Mouse (Mus musculus): ENCODE results near the gene Plekhg4. TPM values are rescaled to one million over a fixed set of nuclear protein-coding genes. Genes with fewer than 3 reads are reported as not detected.

The Plekhg4 gene
- total and polyA plus RNA-seq, 3 experiments = 0.44 to 1.1 (median 0.54) TPM

DNA sequence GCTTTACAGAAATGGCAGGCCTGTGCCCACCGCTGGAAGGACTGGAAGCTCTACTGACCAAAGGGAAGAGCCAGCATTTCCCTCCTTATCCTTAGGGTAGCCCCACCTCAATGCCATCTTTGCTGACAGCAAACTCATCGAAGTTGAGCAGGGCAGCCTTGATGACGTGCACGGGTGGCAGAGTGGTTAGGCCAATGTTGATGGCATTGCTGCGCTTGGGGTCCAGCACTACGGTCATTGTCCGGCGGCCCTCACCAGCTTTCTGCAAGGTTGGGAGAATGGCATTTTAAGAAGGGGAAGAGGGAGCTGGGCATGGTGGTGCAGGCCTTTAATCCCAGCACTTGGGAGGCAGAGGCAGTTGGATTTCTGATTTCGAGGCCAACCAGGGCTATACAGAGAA, 41.1 kb upstream of the Plekhg4 start:
- no peak overlapping the region for H3K9ac ChIP-seq (ENCODE audit: insufficient read depth, low read depth)
- H3K9me3 ChIP-seq (replicated peaks; ENCODE audit: low read length) = no peaks in the 10 kb centered on the region
- dilution Hi-C loops (cut with MboI; ENCODE audit: extremely low pct_ligation_motif_present, extremely low pct_unique_long_range_greater_than_20kb, low sequenced_read_pairs) (no loop called here), in situ Hi-C loops (cut with MboI; ENCODE audit: low pct_ligation_motif_present, low pct_unique_long_range_greater_than_20kb, low sequenced_read_pairs) (no loop called here)
- H3K27ac ChIP-seq (ENCODE audit: insufficient read depth, low read depth) = no peak overlapping the region
- no peaks in the 10 kb centered on the region for H3K27me3 ChIP-seq (replicated peaks)
- no peak overlapping the region for H3K4me2 ChIP-seq (ENCODE audit: insufficient read depth, low read depth, poor library complexity, severe bottlenecking)
- peaks cover 67 to 89% of the 10 kb centered on the region in 2 experiments for H3K36me3 ChIP-seq (replicated peaks in 1 of 2; ENCODE audit: control insufficient read depth in 1 of 2, insufficient read depth in 1 of 2, low read length in 1 of 2)
- H3K79me2 ChIP-seq (replicated peaks; ENCODE audit: control insufficient read depth, extremely low read depth, insufficient read depth, poor library complexity, severe bottlenecking) = peaks cover 7% of the 10 kb centered on the region
- no peak overlapping the region for H3K4me3 ChIP-seq (replicated peaks in 1 of 3; ENCODE audit: low read depth in 2 of 3, low read length in 2 of 3, poor library complexity in 1 of 3)
- no peak for DNase-seq (ENCODE audit: extremely low read depth)
- TF ChIP-seq USF2 (conservative IDR thresholded peaks at IDR 0.05; ENCODE audit: low read depth, low read length) (no peak), ZNF384 (IDR thresholded peaks at IDR 0.05; ENCODE audit: low read depth, low read length) (no peak), RAD21 (IDR thresholded peaks at IDR 0.05; ENCODE audit: low read depth, low read length) (no peak), MYC (IDR thresholded peaks at IDR 0.05; ENCODE audit: low read depth, low read length) (no peak), USF1 (IDR thresholded peaks at IDR 0.05; ENCODE audit: low read depth, low read length) (no peak), NELFE (IDR thresholded peaks at IDR 0.05; ENCODE audit: low read depth, low read length) (no peak), UBTF (IDR thresholded peaks at IDR 0.05; ENCODE audit: low read depth, low read length) (no peak), ZMIZ1 (IDR thresholded peaks at IDR 0.05; ENCODE audit: low read depth, low read length) (no peak), HCFC1 (IDR thresholded peaks at IDR 0.05; ENCODE audit: low read depth, low read length) (no peak)
- H3K4me1 ChIP-seq (ENCODE audit: control insufficient read depth in 1 of 2, insufficient read depth in 2 of 2) = peaks cover 3 to 9% of the 10 kb centered on the region in 2 experiments

DNA sequence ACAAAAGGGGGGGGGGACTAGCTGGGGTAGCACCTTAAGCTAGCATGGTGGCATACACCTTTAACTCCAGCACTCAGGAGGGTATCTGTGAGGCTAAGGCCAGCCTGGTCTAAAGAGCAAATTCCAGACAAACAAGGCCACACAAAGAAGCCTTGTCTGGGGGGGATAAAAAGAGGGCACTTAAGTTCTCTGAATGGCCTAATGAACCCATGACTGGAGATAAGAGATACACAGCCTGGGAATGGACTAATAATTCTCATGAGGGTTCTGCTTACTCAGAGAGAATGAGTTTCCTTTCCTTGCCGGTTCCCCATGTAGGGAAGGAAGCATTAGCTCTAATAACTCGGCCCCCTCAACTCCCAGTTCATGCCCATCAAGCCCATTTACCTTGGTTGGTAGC, 40.6 kb upstream of the Plekhg4 start:
- TF ChIP-seq ZKSCAN1 (IDR thresholded peaks at IDR 0.05; ENCODE audit: borderline replicate concordance, low read depth, low read length) (no peak), HCFC1 (IDR thresholded peaks at IDR 0.05; ENCODE audit: low read depth, low read length) (no peak), MAZ (IDR thresholded peaks at IDR 0.05; ENCODE audit: low read depth, low read length) (no peak), ELF1 (IDR thresholded peaks at IDR 0.05; ENCODE audit: low read depth, low read length) (no peak), USF1 (IDR thresholded peaks at IDR 0.05; ENCODE audit: low read depth, low read length) (no peak), ZMIZ1 (IDR thresholded peaks at IDR 0.05; ENCODE audit: low read depth, low read length) (no peak), NELFE (IDR thresholded peaks at IDR 0.05; ENCODE audit: low read depth, low read length) (no peak), UBTF (IDR thresholded peaks at IDR 0.05; ENCODE audit: low read depth, low read length) (no peak), PAX5 (IDR thresholded peaks at IDR 0.05; ENCODE audit: low read length) (no peak), KAT2A (IDR thresholded peaks at IDR 0.05; ENCODE audit: insufficient replicate concordance, low read length) (no peak)
- Histone ChIP-seq H3K27me3 (replicated peaks) (no peaks in the 10 kb centered on the region), H3K4me2 (ENCODE audit: insufficient read depth, low read depth, poor library complexity, severe bottlenecking) (no peak overlapping the region), H3K27ac (ENCODE audit: insufficient read depth, low read depth) (no peak overlapping the region), H3K9ac (ENCODE audit: insufficient read depth, low read depth) (no peak overlapping the region), H3K79me2 (replicated peaks; ENCODE audit: control insufficient read depth, extremely low read depth, insufficient read depth, poor library complexity, severe bottlenecking) (peaks cover under 1% of the 10 kb centered on the region), H3K36me3 (replicated peaks in 1 of 2; ENCODE audit: control insufficient read depth in 1 of 2, insufficient read depth in 1 of 2, low read length in 1 of 2) (peaks cover 73 to 93% of the 10 kb centered on the region in 2 experiments), H3K4me3 (replicated peaks in 1 of 3; ENCODE audit: low read depth in 2 of 3, low read length in 2 of 3, poor library complexity in 1 of 3) (no peak overlapping the region), H3K4me1 (ENCODE audit: control insufficient read depth in 1 of 2, insufficient read depth in 2 of 2) (peaks cover under 1 to 6% of the 10 kb centered on the region in 2 experiments; a peak in 3 of 4 replicates), H3K9me3 (replicated peaks; ENCODE audit: low read length) (no peaks in the 10 kb centered on the region)
- dilution Hi-C loops (cut with MboI; ENCODE audit: extremely low pct_ligation_motif_present, extremely low pct_unique_long_range_greater_than_20kb, low sequenced_read_pairs) (no loop called here), in situ Hi-C loops (cut with MboI; ENCODE audit: low pct_ligation_motif_present, low pct_unique_long_range_greater_than_20kb, low sequenced_read_pairs) (no loop called here)
- DNase-seq (ENCODE audit: extremely low read depth) = no peak

Measured in CH12.LX (cell line).